Mouse (Mus musculus): Measurements from ENCODE around the gene Rhox4e. TPM values are rescaled to one million over a fixed set of nuclear protein-coding genes. Genes with fewer than 3 reads are reported as not detected.
"Not testable (repeated sequence)": the region's sequence is repeated elsewhere in the genome, so short reads cannot be mapped to it uniquely, and the experiment has no call there.

The Rhox4e gene
- not detected in 2 replicates for polyA plus RNA-seq (2012)

DNA sequence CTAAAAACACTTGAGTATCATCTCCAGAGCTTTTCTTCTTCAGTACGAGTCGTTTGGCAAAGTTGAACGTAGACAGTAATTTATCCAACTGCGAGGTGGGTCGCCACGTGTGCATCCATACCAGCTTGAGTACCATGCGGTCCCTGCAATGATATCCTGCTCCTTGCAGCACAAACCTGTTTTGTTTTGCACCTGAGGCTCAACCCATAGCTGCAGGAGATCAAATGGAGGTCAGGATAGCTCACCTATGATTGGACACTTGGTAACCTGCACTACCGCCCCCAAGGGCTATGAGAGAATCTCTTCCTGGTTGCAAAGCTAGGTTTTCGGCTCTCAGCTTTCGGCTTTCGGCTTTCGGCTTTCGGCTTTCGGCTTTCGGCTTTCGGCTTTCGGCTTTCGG is at the start of gene Rhox4e:
Gene Rhox4e, plus strand, starts transcription at position 301 of the 400 bp plus-strand sequence.
- TF ChIP-seq GATA1 (IDR thresholded peaks at IDR 0.05; ENCODE audit: low read length) = not testable (repeated sequence)

DNA sequence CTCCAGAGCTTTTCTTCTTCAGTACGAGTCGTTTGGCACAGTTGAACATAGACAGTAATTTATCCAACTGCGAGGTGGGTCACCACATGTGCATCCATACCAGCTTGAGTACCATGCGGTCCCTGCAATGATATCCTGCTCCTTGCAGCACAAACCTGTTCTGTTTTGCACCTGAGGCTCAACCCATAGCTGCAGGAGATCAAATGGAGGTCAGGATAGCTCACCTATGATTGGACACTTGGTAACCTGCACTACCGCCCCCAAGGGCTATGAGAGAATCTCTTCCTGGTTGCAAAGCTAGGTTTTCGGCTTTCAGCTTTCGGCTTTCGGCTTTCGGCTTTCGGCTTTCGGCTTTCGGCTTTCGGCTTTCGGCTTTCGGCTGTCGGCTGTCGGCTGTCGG is 43.2 kb upstream of the Rhox4e start, which contains the start of gene Rhox4d:
Gene Rhox4d, plus strand, starts transcription at position 301 of the 400 bp plus-strand sequence.
- not testable (repeated sequence) for TF ChIP-seq GATA1 (IDR thresholded peaks at IDR 0.05; ENCODE audit: low read length)

DNA sequence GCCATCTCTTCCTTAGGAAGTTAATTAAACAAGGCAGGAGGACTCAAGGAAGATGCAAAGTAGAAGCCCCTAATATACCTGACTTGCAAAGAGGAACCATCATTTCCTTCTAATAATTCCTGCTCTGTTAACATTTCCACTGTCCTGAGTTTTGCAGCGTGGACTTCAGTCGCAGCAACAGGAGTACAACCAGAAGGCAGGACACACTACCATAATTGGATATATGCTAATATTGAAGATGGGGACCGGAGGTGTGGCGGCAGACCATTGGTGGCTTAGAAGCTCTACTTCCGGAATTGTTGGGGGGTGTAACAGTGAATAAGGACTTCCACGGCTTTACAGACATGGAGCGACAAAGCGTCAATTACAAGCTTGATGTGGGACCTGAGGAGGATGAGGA is 27.1 kb upstream of the Rhox4e start, which contains the start of gene Rhox2e:
Gene Rhox2e, plus strand, starts transcription at position 301 of the 400 bp plus-strand sequence.
- not testable (repeated sequence) for TF ChIP-seq GATA1 (IDR thresholded peaks at IDR 0.05; ENCODE audit: low read length)

DNA sequence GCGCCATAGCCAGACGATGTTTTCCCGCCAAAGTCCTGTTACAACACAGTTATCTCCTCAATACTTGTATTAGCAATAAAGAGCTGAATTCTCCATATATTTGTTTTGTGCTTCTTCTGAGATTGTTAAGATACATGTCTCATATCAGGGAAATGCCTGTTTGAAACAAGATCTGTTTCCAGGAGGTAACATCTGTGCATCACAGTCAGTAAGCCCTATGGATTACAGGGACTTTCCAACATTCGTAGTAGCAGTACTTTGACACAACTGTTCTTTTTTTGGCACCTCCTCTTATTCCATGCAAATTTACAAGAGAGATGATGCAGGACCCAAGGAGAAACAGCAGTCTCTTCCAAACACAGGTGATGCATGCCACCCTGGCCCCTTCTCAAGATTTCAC is 15.5 kb upstream of the Rhox4e start, which contains the start of gene Rhox3e:
Gene Rhox3e, plus strand, starts transcription at position 301 of the 400 bp plus-strand sequence.
- not testable (repeated sequence) for TF ChIP-seq GATA1 (IDR thresholded peaks at IDR 0.05; ENCODE audit: low read length)

DNA sequence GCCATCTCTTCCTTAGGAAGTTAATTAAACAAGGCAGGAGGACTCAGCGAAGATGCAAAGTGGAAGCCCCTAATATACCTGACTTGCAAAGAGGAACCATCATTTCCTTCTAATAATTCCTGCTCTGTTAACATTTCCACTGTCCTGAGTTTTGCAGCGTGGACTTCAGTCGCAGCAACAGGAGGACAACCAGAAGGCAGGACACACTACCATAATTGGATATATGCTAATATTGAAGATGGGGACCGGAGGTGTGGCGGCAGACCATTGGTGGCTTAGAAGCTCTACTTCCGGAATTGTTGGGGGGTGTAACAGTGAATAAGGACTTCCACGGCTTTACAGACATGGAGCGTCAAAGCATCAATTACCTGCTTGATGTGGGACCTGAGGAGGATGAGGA is 13.9 kb downstream of the Rhox4e start, which contains the start of gene Rhox2f:
Gene Rhox2f, plus strand, starts transcription at position 301 of the 400 bp plus-strand sequence.
- TF ChIP-seq GATA1 (IDR thresholded peaks at IDR 0.05; ENCODE audit: low read length) = not testable (repeated sequence)

DNA sequence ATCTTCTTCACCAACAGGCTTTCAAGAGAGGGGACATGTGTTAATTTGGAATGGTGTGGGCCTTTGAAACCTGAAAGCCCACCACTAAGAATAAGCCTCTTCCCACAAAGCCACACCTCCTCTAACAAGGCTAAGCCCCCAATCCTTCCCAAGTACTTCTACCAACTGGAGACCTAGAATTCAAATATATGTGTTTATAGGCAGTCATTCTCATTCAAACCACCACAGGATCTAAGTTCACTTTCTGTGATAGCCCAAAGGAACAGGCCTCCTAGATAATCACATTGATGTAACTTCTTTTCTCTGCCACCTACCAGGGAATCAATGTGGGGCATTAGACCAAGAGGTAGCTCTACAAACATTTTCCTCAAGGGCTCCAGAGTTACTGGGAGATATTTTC is 23.5 kb downstream of the Rhox4e start, which contains the start of gene Rhox3f:
Gene Rhox3f, plus strand, starts transcription at position 301 of the 400 bp plus-strand sequence.
- TF ChIP-seq GATA1 (IDR thresholded peaks at IDR 0.05; ENCODE audit: low read length) = not testable (repeated sequence)

DNA sequence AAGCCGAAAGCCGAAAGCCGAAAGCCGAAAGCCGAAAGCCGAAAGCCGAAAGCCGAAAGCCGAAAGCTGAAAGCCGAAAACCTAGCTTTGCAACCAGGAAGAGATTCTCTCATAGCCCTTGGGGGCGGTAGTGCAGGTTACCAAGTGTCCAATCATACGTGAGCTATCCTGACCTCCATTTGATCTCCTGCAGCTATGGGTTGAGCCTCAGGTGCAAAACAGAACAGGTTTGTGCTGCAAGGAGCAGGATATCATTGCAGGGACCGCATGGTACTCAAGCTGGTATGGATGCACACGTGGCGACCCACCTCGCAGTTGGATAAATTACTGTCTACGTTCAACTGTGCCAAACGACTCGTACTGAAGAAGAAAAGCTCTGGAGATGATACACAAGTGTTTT is 50.4 kb downstream of the Rhox4e start, which contains the start of gene Rhox4f:
Gene Rhox4f, minus strand, starts transcription at position 101 of the 400 bp plus-strand sequence.
- not testable (repeated sequence) for TF ChIP-seq GATA1 (IDR thresholded peaks at IDR 0.05; ENCODE audit: low read length)

Other genes starting within 250 kb of the Rhox4e start
- gene Rhox3a2, start 177.4 kb upstream of the Rhox4e start, polyA plus RNA-seq (2012) = not detected in 2 replicates
- gene Rhox4a2, start 166.6 kb upstream of the Rhox4e start, polyA plus RNA-seq (2012) = not detected in 2 replicates
- gene Rhox2b, start 145.3 kb upstream of the Rhox4e start, polyA plus RNA-seq (2012) = not detected in 2 replicates
- gene Rhox4b, start 124.9 kb upstream of the Rhox4e start, polyA plus RNA-seq (2012) = not detected in 2 replicates
- gene Rhox2c, start 103.7 kb upstream of the Rhox4e start, polyA plus RNA-seq (2012) = not detected in 2 replicates
- gene Rhox3c, start 98.8 kb upstream of the Rhox4e start, polyA plus RNA-seq (2012) = not detected in 2 replicates
- gene Rhox4c, start 77.1 kb upstream of the Rhox4e start, polyA plus RNA-seq (2012) = not detected in 2 replicates
- 0.12 and 0.18 TPM in 2 replicates for gene Rhox2d, start 64.0 kb upstream of the Rhox4e start, polyA plus RNA-seq (2012)
- not detected in 2 replicates for gene Rhox4d, start 43.1 kb upstream of the Rhox4e start, polyA plus RNA-seq (2012)
- gene Rhox2e, start 27.0 kb upstream of the Rhox4e start, polyA plus RNA-seq (2012) = not detected in 2 replicates
- gene Rhox3e, start 15.4 kb upstream of the Rhox4e start, polyA plus RNA-seq (2012) = not detected in 2 replicates
- not detected in 2 replicates for gene Rhox2f, start 14.0 kb downstream of the Rhox4e start, polyA plus RNA-seq (2012)
- not detected in 2 replicates for gene Rhox3f, start 23.6 kb downstream of the Rhox4e start, polyA plus RNA-seq (2012)
- not detected in 2 replicates for gene Rhox4f, start 50.3 kb downstream of the Rhox4e start, polyA plus RNA-seq (2012)
- not detected in 2 replicates for gene Rhox3g, start 71.2 kb downstream of the Rhox4e start, polyA plus RNA-seq (2012)
- gene Rhox2g, start 86.1 kb downstream of the Rhox4e start, polyA plus RNA-seq (2012) = not detected in 2 replicates
- not detected in 2 replicates for gene Rhox4g, start 93.9 kb downstream of the Rhox4e start, polyA plus RNA-seq (2012)
- gene Rhox3h, start 111.4 kb downstream of the Rhox4e start, polyA plus RNA-seq (2012) = not detected in 2 replicates
- gene Rhox2h, start 115.9 kb downstream of the Rhox4e start, polyA plus RNA-seq (2012) = 0.17 and 0.24 TPM in 2 replicates
- gene Rhox5, start 247.4 kb downstream of the Rhox4e start, polyA plus RNA-seq (2012) = 1.1 and 1.5 TPM in 2 replicates